In genomic region chr16:11125371-11125770, GRCm38 (mm10) we compare ENCODE assay signal across 20 mouse cellular contexts.
"Had no signal": no experiment of that assay in that cellular context is flagged by ENCODE, and none has a peak within 500 bp of the region (broad histone marks: within the 10 kb centered on the region; RNA-seq: fewer than 3 reads in every experiment).

No protein-coding gene starts in this region.

- H3K4me3 ChIP-seq: layer of hippocampus, adult 2 months; left cerebral cortex, adult 2 months; liver, embryonic 13.5 days; neural tube, embryonic 12.5 days; neural tube, embryonic 15.5 days had no signal

- H3K9me3 ChIP-seq: liver, embryonic 13.5 days; neural tube, embryonic 12.5 days; neural tube, embryonic 15.5 days had no signal

- H3K4me1 ChIP-seq: liver, embryonic 13.5 days; neural tube, embryonic 12.5 days; neural tube, embryonic 15.5 days had no signal

- H3K27me3 ChIP-seq: liver, embryonic 13.5 days; neural tube, embryonic 12.5 days; neural tube, embryonic 15.5 days had no signal

- H3K4me2 ChIP-seq: liver, embryonic 13.5 days; midbrain, embryonic 11.5 days; neural tube, embryonic 12.5 days; neural tube, embryonic 15.5 days had no signal

- H3K27ac ChIP-seq: kidney, postnatal 0 days; layer of hippocampus, adult 2 months; left cerebral cortex, adult 2 months; liver, embryonic 13.5 days; neural tube, embryonic 12.5 days; neural tube, embryonic 15.5 days; stomach, postnatal 0 days had no signal

- DNase-seq: kidney, postnatal 25 days; layer of hippocampus, adult 9-11 months; liver, embryonic 13.5 days; lung, adult 2 months; lung, postnatal 14 days; lung, postnatal 4 days; midbrain, embryonic 14.5 days; right cerebral cortex, adult 18-20 months; right cerebral cortex, postnatal 14 days; right cerebral cortex, postnatal 4 days; thymus, adult 2 months; thymus, postnatal 14 days; thymus, postnatal 4 days had no signal

- H3K9ac ChIP-seq: liver, embryonic 13.5 days; neural tube, embryonic 12.5 days; neural tube, embryonic 15.5 days had no signal
